Mouse (Mus musculus): ENCODE measurements around the gene Rd3. TPM values are rescaled to one million over a fixed set of nuclear protein-coding genes. Genes with fewer than 3 reads are reported as not detected.

The Rd3 gene
- polyA plus RNA-seq, 2 experiments, result 0.04 to 0.09 TPM

DNA sequence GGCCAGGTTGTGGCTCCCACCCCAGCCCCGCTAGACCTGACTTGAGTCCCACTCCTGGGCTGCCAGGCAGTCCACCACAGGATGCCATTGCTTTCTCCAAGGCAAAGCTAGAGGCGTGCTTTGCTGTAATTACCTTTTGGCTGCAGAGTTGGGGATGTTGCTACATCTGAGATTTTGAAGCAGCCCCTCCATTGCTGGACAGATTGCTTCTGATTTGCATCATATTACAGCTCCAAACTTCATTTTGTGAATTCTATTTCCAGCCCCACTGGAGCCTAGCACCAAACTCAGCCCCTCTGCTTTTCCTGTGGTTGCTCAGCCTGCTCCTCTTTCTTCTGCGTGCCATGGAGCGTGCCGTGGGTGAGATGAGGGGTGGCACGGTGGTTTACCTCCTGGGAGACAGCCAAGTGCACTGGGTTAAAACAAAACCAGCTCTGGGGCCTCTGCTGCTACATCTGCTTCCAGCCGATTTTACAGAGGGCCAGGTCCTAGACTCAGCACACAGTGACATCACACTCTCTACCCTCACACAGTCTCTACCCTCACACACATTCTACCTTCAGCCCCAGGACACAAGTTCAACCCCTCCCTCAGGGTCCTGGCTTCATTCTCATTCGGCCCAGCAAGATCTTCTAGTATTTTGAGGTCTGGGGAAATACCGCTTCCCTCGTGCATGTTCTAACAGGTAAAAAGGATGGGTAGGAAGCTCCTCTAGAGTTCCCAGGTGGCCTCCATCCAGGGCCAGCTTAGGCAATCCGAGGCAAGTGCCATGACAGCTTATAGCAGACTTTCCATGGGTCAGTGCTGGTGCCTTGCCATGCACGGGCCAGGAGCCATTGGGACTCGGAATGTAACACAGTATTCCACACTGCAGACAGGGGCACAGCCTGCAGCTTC lies 2.4 kb upstream of the Rd3 start:
- H3K9ac ChIP-seq (replicated peaks), result no peak overlapping the region
- no peak overlapping the region for H3K27ac ChIP-seq
- no peaks in the 10 kb centered on the region for H3K27me3 ChIP-seq (ENCODE audit: control insufficient read depth, insufficient read depth, low read length)
- H3K36me3 ChIP-seq (replicated peaks; ENCODE audit: control insufficient read depth, insufficient read depth, low read depth), result no peaks in the 10 kb centered on the region
- DNase-seq (ENCODE audit: low read depth in 3 of 3, low spot score in 3 of 3), result no peak
- ATAC-seq (ENCODE audit: insufficient read depth), result no peak
- H3K4me2 ChIP-seq (ENCODE audit: low read depth), result no peak overlapping the region
- H3K9me3 ChIP-seq (ENCODE audit: control insufficient read depth, low read length), result no peaks in the 10 kb centered on the region
- no peaks in the 10 kb centered on the region for H3K4me1 ChIP-seq (replicated peaks; ENCODE audit: control insufficient read depth in 2 of 2, insufficient read depth in 2 of 2, low read length in 1 of 2)
- H3K4me3 ChIP-seq (ENCODE audit: insufficient read depth in 1 of 2, low read depth in 2 of 2, low read length in 2 of 2), result no peak overlapping the region
- TF ChIP-seq EP300 (IDR thresholded peaks at IDR 0.05; ENCODE audit: low read depth) (no peak), CTCF (IDR thresholded peaks at IDR 0.05; ENCODE audit: low read depth) (no peak)
- 58% methylated on average over 13 of the region's 13 CpGs for WGBS (ENCODE audit: insufficient replicate concordance)

- Histone ChIP-seq H3K4me2 (ENCODE audit: low read depth) (no peak overlapping the region), H3K4me3 (ENCODE audit: insufficient read depth in 1 of 2, low read depth in 2 of 2, low read length in 2 of 2) (no peak overlapping the region), H3K9me3 (ENCODE audit: control insufficient read depth, low read length) (no peaks in the 10 kb centered on the region), H3K27me3 (ENCODE audit: control insufficient read depth, insufficient read depth, low read length) (no peaks in the 10 kb centered on the region), H3K4me1 (replicated peaks; ENCODE audit: control insufficient read depth in 2 of 2, insufficient read depth in 2 of 2, low read length in 1 of 2) (no peaks in the 10 kb centered on the region), H3K9ac (replicated peaks) (no peak overlapping the region), H3K27ac (no peak overlapping the region), H3K36me3 (replicated peaks; ENCODE audit: control insufficient read depth, insufficient read depth, low read depth) (no peaks in the 10 kb centered on the region)
- TF ChIP-seq EP300 (IDR thresholded peaks at IDR 0.05; ENCODE audit: low read depth), result no peak
- DNase-seq (ENCODE audit: low read depth in 3 of 3, low spot score in 3 of 3) (no peak), ATAC-seq (ENCODE audit: insufficient read depth) (no peak)
- 52% methylated on average over 6 of the region's 6 CpGs for WGBS (ENCODE audit: insufficient replicate concordance)
Observed at GRCm38 (mm10) chr1:191981426-191982102, 4.4 kb downstream of the Rd3 start.

GRCm38 (mm10) chr1:191986674-191987480 lies 9.7 kb downstream of the Rd3 start:
- Histone ChIP-seq H3K9ac (replicated peaks) (no peak overlapping the region), H3K4me3 (ENCODE audit: insufficient read depth in 1 of 2, low read depth in 2 of 2, low read length in 2 of 2) (no peak overlapping the region), H3K9me3 (ENCODE audit: control insufficient read depth, low read length) (no peaks in the 10 kb centered on the region), H3K36me3 (replicated peaks; ENCODE audit: control insufficient read depth, insufficient read depth, low read depth) (no peaks in the 10 kb centered on the region), H3K27me3 (ENCODE audit: control insufficient read depth, insufficient read depth, low read length) (no peaks in the 10 kb centered on the region), H3K27ac (no peak overlapping the region), H3K4me2 (ENCODE audit: low read depth) (no peak overlapping the region), H3K4me1 (replicated peaks; ENCODE audit: control insufficient read depth in 2 of 2, insufficient read depth in 2 of 2, low read length in 1 of 2) (peaks cover 10 to 11% of the 10 kb centered on the region in 2 experiments)
- DNase-seq (ENCODE audit: low read depth in 3 of 3, low spot score in 3 of 3) (no peak), ATAC-seq (ENCODE audit: insufficient read depth) (no peak)
- no peak for TF ChIP-seq CTCF (IDR thresholded peaks at IDR 0.05; ENCODE audit: low read depth)
- TF ChIP-seq EP300 (IDR thresholded peaks at IDR 0.05; ENCODE audit: low read depth), result no peak
- WGBS (ENCODE audit: insufficient replicate concordance), result 58% methylated on average over 8 of the region's 8 CpGs

DNA sequence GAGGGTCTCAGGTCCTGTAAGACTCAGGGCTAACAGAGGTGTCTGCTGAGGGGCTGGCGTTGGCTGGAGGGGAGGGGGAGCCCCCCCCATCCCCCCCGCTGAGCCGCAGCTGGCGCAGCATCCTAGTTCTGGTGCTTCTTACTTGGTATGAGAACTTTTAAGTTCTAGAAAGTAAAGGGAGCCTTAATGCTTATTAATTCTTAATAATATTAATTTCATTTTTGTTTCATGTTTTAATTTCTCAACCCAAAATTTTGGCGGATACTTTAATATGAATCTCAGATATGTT lies 10.3 kb downstream of the Rd3 start:
- Histone ChIP-seq H3K4me2 (ENCODE audit: low read depth) (no peak overlapping the region), H3K36me3 (replicated peaks; ENCODE audit: control insufficient read depth, insufficient read depth, low read depth) (no peaks in the 10 kb centered on the region), H3K27ac (no peak overlapping the region), H3K9ac (replicated peaks) (no peak overlapping the region), H3K4me3 (ENCODE audit: insufficient read depth in 1 of 2, low read depth in 2 of 2, low read length in 2 of 2) (no peak overlapping the region), H3K4me1 (replicated peaks; ENCODE audit: control insufficient read depth in 2 of 2, insufficient read depth in 2 of 2, low read length in 1 of 2) (peaks cover 10 to 11% of the 10 kb centered on the region in 2 experiments), H3K27me3 (ENCODE audit: control insufficient read depth, insufficient read depth, low read length) (no peaks in the 10 kb centered on the region), H3K9me3 (ENCODE audit: control insufficient read depth, low read length) (no peaks in the 10 kb centered on the region)
- WGBS (ENCODE audit: insufficient replicate concordance), result 52% methylated on average over 5 of the region's 5 CpGs
- TF ChIP-seq EP300 (IDR thresholded peaks at IDR 0.05; ENCODE audit: low read depth) (no peak), CTCF (IDR thresholded peaks at IDR 0.05; ENCODE audit: low read depth) (no peak)
- ATAC-seq (ENCODE audit: insufficient read depth) (no peak), DNase-seq (ENCODE audit: low read depth in 3 of 3, low spot score in 3 of 3) (no peak)

DNA sequence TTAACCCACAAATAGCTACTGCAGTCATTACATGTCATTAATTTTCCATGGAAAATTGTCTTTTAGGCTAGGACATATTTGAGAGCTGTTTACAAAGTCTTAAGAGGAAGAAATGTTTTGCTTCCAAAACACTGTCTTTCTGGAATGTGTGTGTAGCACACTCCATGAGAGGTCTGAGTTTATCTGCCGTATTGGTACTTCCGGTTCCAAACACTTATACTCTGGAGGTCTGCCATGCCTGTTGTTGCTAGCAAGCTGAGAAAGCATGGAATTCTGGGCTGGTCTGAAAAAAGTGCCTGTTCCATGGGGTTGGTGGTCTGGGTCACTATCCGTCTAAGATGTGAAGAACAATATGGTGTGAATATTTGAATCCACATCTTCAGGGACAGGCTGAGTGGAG lies 11.5 kb downstream of the Rd3 start:
- Histone ChIP-seq H3K9ac (replicated peaks) (no peak overlapping the region), H3K4me1 (replicated peaks; ENCODE audit: control insufficient read depth in 2 of 2, insufficient read depth in 2 of 2, low read length in 1 of 2) (peaks cover 10 to 11% of the 10 kb centered on the region in 2 experiments), H3K4me3 (ENCODE audit: insufficient read depth in 1 of 2, low read depth in 2 of 2, low read length in 2 of 2) (no peak overlapping the region), H3K27me3 (ENCODE audit: control insufficient read depth, insufficient read depth, low read length) (no peaks in the 10 kb centered on the region), H3K36me3 (replicated peaks; ENCODE audit: control insufficient read depth, insufficient read depth, low read depth) (no peaks in the 10 kb centered on the region), H3K27ac (no peak overlapping the region), H3K4me2 (ENCODE audit: low read depth) (no peak overlapping the region), H3K9me3 (ENCODE audit: control insufficient read depth, low read length) (no peaks in the 10 kb centered on the region)
- DNase-seq (ENCODE audit: low read depth in 3 of 3, low spot score in 3 of 3) (no peak), ATAC-seq (ENCODE audit: insufficient read depth) (no peak)
- TF ChIP-seq EP300 (IDR thresholded peaks at IDR 0.05; ENCODE audit: low read depth), result no peak
- TF ChIP-seq CTCF (IDR thresholded peaks at IDR 0.05; ENCODE audit: low read depth), result no peak
- WGBS (ENCODE audit: insufficient replicate concordance), result 75% methylated on average over 3 of the region's 3 CpGs

All from liver, embryonic 14.5 days (tissue).